Mouse (Mus musculus) macrophage (primary cell): ENCODE data around the gene Rps8. TPM values are rescaled to one million over a fixed set of nuclear protein-coding genes. Genes with fewer than 3 reads are reported as not detected.
A peak's percentile ranks its signal among the peaks of the same experiment; 100 is the strongest.

Experiments
- H3K27ac ChIP-seq: fragments of 350-480 bp; formaldehyde crosslinking; 2 replicates; pipeline ENCODE4 v1.9.0; 2021
- H3K36me3 ChIP-seq: fragments of 350-480 bp; formaldehyde crosslinking; 2 replicates; pipeline ENCODE4 v1.9.0; 2021; ENCODE audit errors: inconsistent target
- H3K4me3 ChIP-seq: fragments of 350-480 bp; formaldehyde crosslinking; 2 replicates; pipeline ENCODE4 v1.9.0; 2021; ENCODE audit errors: inconsistent target
- H3K79me2 ChIP-seq: fragments of 350-480 bp; formaldehyde crosslinking; 2 replicates; pipeline ENCODE4 v1.9.0; 2021; ENCODE audit errors: inconsistent target
- WGBS: methylation state at CpG from one replicate; pipeline ENCODE4 v1.1.7; 2026; ENCODE audit warnings: inconsistent platforms; ENCODE audit not compliant: missing documents; 5-methylcytosine and 5-hydroxymethylcytosine counted together
- polyA plus RNA-seq: library from polyadenylated mRNA; stranded (reverse); fragments of 250-400 nt; gene quantifications from 3 replicates; pipeline ENCODE4 v1.2.4, GENCODE M21; 2018; ENCODE audit warnings: inconsistent platforms

The Rps8 gene
- polyA plus RNA-seq, 1 experiment from 2014 or later, result 353 TPM

GRCm38 (mm10) chr4:117138295-117139216 lies 17.5 kb downstream of the Rps8 start:
- H3K4me3 ChIP-seq, result no peak overlapping the region
- 88% methylated on average over 15 of the region's 17 CpGs for WGBS
- no peaks in the 10 kb centered on the region for H3K36me3 ChIP-seq
- no peaks in the 10 kb centered on the region for H3K79me2 ChIP-seq
- no peak overlapping the region for H3K27ac ChIP-seq

- Histone ChIP-seq H3K36me3 (no peaks in the 10 kb centered on the region), H3K79me2 (peaks cover 9% of the 10 kb centered on the region; the same call in 1 of the 2 replicates), H3K27ac (peak overlapping the region; percentile 34), H3K4me3 (no peak overlapping the region)
- 40% methylated on average over 8 of the region's 8 CpGs for WGBS
Observed at GRCm38 (mm10) chr4:117136034-117136433, 20.0 kb downstream of the Rps8 start.

DNA sequence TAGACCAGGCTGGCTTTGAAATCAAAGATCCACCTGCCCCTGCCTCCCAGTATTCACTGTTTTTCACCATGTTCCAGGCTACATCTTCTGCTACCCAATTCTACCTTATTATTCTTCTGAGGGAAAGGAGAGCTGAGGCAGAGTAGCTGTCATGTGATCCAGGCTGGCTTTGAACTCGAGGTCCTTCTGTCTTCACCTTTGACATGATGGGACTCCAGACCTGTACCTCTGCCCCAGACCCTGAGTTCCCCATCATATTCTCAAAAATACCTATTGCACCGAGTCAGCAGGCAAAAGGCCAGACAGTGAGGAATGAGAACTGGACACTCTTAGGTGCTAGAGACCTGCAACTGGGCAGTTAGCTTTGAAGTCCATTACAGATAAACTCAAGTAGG lies 21.4 kb downstream of the Rps8 start:
- Histone ChIP-seq H3K79me2 (peaks cover 9% of the 10 kb centered on the region; the same call in 1 of the 2 replicates), H3K27ac (no peak overlapping the region), H3K36me3 (no peaks in the 10 kb centered on the region), H3K4me3 (no peak overlapping the region)
- WGBS, result 52% methylated on average over 2 of the region's 2 CpGs

DNA sequence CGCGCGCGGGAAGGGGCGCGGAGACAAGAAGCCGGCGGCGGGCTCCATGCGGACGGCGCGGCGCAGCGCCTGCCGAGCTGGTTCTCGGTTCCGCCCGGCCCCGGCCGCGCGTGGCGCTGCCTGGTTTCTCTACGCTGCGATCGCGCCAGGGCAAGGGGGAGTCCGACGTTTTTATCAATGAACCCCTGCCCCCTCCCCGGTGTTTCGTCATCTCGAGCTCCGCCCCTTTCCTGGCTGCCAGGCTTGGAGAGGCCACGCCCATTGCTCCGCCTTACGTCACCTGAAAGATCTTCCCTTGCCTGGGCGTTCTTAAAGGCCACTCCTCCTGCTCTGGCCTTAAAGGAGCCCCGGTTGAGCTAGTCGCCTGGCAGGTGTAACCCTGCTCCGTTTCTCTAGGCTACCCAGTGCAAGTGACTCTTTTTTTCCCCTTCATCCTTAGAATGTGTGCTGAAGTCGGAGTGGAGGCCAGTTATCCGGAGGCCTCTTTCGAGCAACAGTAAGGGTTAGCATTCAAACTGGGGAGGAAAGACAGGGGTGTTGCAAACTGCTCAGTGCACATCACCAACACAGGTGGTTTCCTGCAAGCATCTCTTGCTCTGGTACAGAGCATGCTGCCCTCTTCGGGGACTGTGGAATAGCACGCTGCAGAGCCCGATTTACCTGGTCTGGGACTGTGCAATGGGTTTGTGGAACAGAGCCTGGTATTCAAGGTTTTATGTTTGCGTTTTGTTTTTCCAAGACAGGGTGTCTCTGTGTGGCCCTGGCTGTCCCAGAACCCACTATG lies 22.0 kb downstream of the Rps8 start, which contains the start of gene Plk3:
Gene Plk3 (minus strand): TSS at position 147 of the 784 bp plus-strand sequence.
- H3K36me3 ChIP-seq, result no peaks in the 10 kb centered on the region; the same call in 1 of the 2 replicates
- peak within 1 kb of the TSS; percentile 54 for H3K4me3 ChIP-seq
- WGBS, result 4% methylated on average over 47 of the region's 48 CpGs
- H3K79me2 ChIP-seq, result peaks cover 9% of the 10 kb centered on the region; the same call in 1 of the 2 replicates
- H3K27ac ChIP-seq, result peak within 1 kb of the TSS; percentile 46

DNA sequence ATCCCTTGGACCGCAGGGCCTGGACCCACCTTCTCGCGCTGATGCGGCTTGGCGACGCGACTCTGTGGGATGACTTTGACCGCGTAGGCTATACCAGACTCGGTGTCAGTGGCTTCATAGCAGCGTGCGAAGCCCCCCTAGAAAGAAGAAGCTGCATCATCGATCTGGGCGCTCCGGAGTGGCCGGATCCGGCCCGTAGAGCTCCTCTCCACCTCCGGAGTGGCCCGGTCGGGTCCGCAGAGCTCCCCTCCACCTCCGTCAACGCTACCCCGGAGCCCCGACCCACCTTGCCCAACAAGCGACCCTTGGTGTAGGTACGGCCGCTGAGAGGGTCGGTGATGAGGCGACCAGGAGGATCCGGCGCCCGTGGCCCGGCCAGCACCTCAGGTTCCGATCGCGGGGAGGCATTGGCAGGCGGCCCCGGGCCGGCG lies 22.7 kb downstream of the Rps8 start:
- H3K4me3 ChIP-seq, result peak overlapping the region; percentile 54
- peaks cover 5% of the 10 kb centered on the region; the same call in 1 of the 2 replicates for H3K36me3 ChIP-seq
- peaks cover 9% of the 10 kb centered on the region; the same call in 1 of the 2 replicates for H3K79me2 ChIP-seq
- WGBS, result 2% methylated on average over 33 of the region's 42 CpGs
- H3K27ac ChIP-seq, result 0 out of 2 replicates have a peak overlapping the region, but pooled peaks have one; percentile 17

- Histone ChIP-seq H3K36me3 (peaks cover 6% of the 10 kb centered on the region; the same call in 1 of the 2 replicates), H3K79me2 (peaks cover 9% of the 10 kb centered on the region; the same call in 1 of the 2 replicates), H3K27ac (no peak overlapping the region), H3K4me3 (peak overlapping the region; percentile 54)
- 85% methylated on average over 11 of the region's 11 CpGs for WGBS
Observed at GRCm38 (mm10) chr4:117132794-117133143, 23.3 kb downstream of the Rps8 start.

DNA sequence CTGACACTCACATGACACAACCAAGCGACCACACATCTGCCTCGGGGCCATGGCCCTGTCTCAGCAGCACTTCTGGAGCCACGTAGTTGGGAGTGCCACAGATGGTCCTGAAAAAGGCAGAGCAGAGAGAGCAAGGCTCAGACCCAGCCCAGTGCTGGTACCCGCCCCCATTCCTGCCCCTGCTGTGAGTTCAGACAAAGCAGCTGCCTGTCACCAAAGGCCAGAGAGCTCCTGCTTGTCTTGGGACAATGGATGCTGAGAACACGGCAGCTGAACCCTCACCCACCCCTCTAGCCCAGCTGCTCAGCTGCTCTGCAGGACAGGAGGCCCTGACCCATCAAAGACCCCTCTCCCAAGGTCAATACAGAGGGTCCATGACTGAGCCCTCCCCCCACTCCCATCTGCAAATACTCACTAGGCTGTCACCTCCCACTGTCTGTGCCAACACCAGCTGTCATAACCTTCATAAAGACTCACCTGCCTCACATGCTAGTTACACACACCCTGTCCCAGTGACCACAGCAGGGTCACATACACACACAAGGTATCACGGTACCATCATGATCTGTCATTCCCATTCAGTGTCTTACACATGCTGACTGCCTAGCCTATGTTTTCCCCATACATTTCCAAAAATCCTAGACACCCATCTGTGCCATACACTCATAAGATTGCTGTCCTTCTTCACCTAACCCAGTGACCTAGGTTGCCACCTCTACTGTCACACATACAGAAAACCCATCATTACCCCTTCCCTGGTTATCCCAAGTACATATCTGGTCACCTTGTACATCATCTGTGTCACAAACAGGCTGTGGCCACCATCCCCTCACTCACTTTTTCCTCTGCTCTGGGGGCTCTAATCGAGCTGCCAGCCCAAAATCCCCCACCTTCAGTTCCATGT lies 23.9 kb downstream of the Rps8 start:
- Histone ChIP-seq H3K36me3 (peaks cover 6% of the 10 kb centered on the region; the same call in 1 of the 2 replicates), H3K4me3 (no peak overlapping the region), H3K27ac (no peak overlapping the region), H3K79me2 (peaks cover 9% of the 10 kb centered on the region; the same call in 1 of the 2 replicates)
- WGBS, result 92% methylated on average over 7 of the region's 7 CpGs

- H3K27ac ChIP-seq, result no peak overlapping the region
- WGBS, result 90% methylated on average over 6 of the region's 6 CpGs
- H3K36me3 ChIP-seq, result peaks cover 6% of the 10 kb centered on the region; the same call in 1 of the 2 replicates
- peaks cover 9% of the 10 kb centered on the region; the same call in 1 of the 2 replicates for H3K79me2 ChIP-seq
- H3K4me3 ChIP-seq, result no peak overlapping the region
Observed at GRCm38 (mm10) chr4:117131198-117131597, 24.8 kb downstream of the Rps8 start.

GRCm38 (mm10) chr4:117130790-117131189 lies 25.3 kb downstream of the Rps8 start:
- Histone ChIP-seq H3K4me3 (no peak overlapping the region), H3K27ac (no peak overlapping the region), H3K79me2 (peaks cover 9% of the 10 kb centered on the region; the same call in 1 of the 2 replicates), H3K36me3 (peaks cover 6% of the 10 kb centered on the region; the same call in 1 of the 2 replicates)
- 92% methylated on average over 6 of the region's 6 CpGs for WGBS

DNA sequence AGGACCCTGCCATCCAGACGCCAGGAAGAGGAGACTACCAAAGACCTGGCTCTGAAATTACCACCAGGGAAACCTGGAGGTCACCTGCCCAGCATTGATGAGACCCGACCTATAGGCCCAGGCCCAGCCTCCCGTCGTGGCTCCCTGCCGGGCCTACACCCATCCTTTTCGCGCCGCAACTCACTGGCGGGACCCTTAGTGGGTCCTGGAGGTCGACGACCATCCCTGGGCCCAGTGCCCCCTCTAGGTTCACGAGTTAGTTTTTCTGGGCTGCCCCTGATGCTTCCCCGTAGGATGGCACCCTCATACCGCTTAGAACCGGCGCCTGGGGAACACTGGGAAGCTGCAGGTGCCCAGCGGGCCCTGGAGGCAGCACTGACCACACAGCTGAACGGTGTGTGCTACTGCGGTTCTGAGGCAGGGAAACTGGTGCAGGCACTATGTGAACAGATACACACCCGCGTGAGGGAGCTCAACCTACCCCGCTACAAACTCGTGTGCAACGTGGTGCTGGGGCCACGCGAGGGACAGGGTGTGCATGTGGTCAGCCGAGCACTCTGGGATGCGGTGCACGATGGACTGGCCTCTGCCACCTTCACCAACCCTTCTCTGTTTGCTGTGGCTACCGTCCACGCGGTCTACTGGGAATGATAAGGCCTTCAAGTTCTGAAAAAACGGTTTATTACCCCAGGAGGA lies 27.9 kb downstream of the Rps8 start:
- H3K27ac ChIP-seq, result peak overlapping the region; percentile 98; the same call in 1 of the 2 replicates
- peaks cover 6% of the 10 kb centered on the region; the same call in 1 of the 2 replicates for H3K36me3 ChIP-seq
- 94% methylated on average over 33 of the region's 33 CpGs for WGBS
- no peak overlapping the region for H3K4me3 ChIP-seq
- H3K79me2 ChIP-seq, result peaks cover 7% of the 10 kb centered on the region; the same call in 1 of the 2 replicates

DNA sequence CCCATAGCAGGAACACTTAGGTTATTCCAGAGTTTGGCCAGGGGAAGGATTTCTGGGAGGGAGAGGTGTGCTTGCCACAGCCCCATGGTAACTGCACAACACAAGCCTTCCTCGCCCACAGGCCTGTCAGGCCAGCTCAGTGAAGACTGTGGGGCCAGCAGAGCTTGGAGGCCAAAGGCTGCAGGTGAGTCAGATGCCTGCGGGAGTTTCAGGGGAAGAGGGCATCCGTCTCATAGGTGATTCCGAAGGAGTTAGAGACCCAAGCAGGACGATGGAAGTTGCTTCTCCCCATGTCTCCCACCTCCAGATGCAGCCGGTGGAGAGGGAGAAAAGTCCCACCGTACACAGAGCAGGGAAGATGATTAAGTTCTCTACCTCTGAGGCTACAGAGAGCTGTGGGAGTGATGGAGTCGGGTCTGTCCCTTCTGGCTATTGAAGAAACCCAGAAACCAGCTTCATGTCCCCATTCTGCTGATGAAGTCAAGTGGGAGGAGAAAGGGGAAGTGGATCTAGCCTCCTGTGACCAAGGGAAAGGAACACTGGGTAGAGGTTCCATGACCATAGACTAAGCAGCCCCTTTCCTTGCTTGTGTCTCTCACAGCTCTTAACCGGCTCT lies 29.3 kb downstream of the Rps8 start, which contains the start of gene Tctex1d4:
Gene Tctex1d4 (plus strand): TSS at position 120 of the 616 bp plus-strand sequence.
- peak within 1 kb of the TSS; percentile 98 for H3K27ac ChIP-seq
- H3K79me2 ChIP-seq, result no peaks in the 10 kb centered on the region
- peaks cover 6% of the 10 kb centered on the region; the same call in 1 of the 2 replicates for H3K36me3 ChIP-seq
- no peak within 1 kb of the TSS for H3K4me3 ChIP-seq
- WGBS, result 64% methylated on average over 9 of the region's 9 CpGs

DNA sequence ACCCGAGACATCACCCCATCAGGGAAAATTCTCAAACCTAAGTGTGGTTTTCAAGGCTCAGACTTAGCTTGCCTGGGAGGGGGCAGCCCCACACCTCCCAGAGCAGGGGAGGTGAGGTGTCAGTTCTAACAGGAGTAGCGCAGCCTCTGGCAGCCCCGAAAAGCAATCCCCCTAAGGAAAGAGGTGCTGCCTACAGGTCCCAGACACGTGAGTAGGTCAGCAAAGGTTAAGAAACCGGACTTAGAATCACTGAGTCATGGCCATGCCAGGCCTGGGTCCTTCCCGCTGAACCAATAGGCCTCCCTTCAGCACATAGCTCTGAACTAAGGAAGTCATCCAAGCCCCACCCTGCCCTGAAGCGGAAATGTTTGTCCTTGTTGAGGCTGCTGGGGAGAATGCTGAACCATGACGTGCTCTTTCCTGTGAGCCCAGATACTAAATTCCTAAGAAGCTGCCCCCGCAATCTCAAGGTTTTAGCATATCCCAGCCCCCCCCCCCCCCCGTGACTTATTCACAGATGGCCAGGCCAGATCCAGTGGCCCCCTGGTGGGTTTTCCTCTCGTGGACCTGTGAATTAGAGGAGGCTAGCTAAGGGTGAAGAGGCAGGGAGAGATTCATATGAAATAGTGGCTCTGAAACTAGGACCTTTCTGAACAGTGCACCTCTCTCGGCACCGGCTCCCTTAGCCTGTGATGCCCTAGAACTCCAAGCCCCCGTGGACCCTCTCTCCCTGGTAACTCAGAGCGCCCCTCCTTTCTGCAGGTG lies 30.0 kb downstream of the Rps8 start:
- Histone ChIP-seq H3K4me3 (no peak overlapping the region), H3K36me3 (peaks cover 6% of the 10 kb centered on the region; the same call in 1 of the 2 replicates), H3K27ac (peak overlapping the region; percentile 98), H3K79me2 (no peaks in the 10 kb centered on the region)
- 27% methylated on average over 15 of the region's 15 CpGs for WGBS
